Mouse (Mus musculus) hindbrain, postnatal 0 days (tissue): Measurements from ENCODE around the gene Klhdc2. TPM values are rescaled to one million over a fixed set of nuclear protein-coding genes. Genes with fewer than 3 reads are reported as not detected.

Experiments used
- ATAC-seq: fragments of 200-750 bp; cut with Nextera tagmentation; 2 replicates; pipeline ENCODE4 v1.8.0; 2017; ENCODE audit warnings: mild to moderate bottlenecking, moderate TSS enrichment, moderate library complexity
- DNase-seq: peaks from one replicate; pipeline ENCODE4 v3.0.0-alpha.2; 2015; ENCODE audit warnings: low spot score
- H3K27ac ChIP-seq: fragments of 300-500 bp; sonication (generic); 2 replicates; pipeline ENCODE4 v1.5.1; 2014; ENCODE audit warnings: mild to moderate bottlenecking
- H3K27me3 ChIP-seq: fragments of 300-500 bp; sonication (generic); 2 replicates; pipeline ENCODE4 v1.6.1; 2014; ENCODE audit warnings: low read length, mixed read lengths; ENCODE audit not compliant: insufficient read depth
- H3K36me3 ChIP-seq: fragments of 300-500 bp; sonication (generic); 2 replicates; pipeline ENCODE4 v1.6.1; 2014; ENCODE audit warnings: low read length, mixed read lengths; ENCODE audit not compliant: insufficient read depth
- H3K4me1 ChIP-seq: fragments of 300-500 bp; sonication (generic); 2 replicates; pipeline ENCODE4 v1.6.1; 2014; ENCODE audit warnings: antibody characterized with exemption, low read length, mixed read lengths; ENCODE audit not compliant: insufficient read depth
- H3K4me2 ChIP-seq: fragments of 300-500 bp; sonication (generic); 2 replicates; pipeline ENCODE4 v1.6.1; 2014; ENCODE audit warnings: low read depth, mild to moderate bottlenecking, low read length, moderate library complexity, mixed read lengths
- H3K4me3 ChIP-seq: fragments of 300-500 bp; sonication (generic); 2 replicates; pipeline ENCODE4 v1.5.1; 2014; ENCODE audit warnings: low read length
- H3K9ac ChIP-seq: fragments of 300-500 bp; sonication (generic); replicated peaks from 2 replicates; pipeline ENCODE4 v1.6.1; 2014; ENCODE audit warnings: mild to moderate bottlenecking, low read length, moderate library complexity, mixed read lengths
- H3K9me3 ChIP-seq: fragments of 300-500 bp; sonication (generic); 2 replicates; pipeline ENCODE4 v1.6.1; 2016; ENCODE audit warnings: low read length, mixed read lengths
- CTCF ChIP-seq: IDR thresholded peaks from 2 replicates; pipeline ENCODE4 v1.5.1; 2016; ENCODE audit warnings: antibody characterized with exemption, control low read depth, low read depth
- WGBS: fragments of 180-500 bp; shearing (Covaris S2); extraction: QIAGEN DNeasy Blood & Tissue Kit; methylation state at CpG from one replicate; pipeline ENCODE4 v1.1.7; 2014; 5-methylcytosine and 5-hydroxymethylcytosine counted together
- polyA plus RNA-seq: library from polyadenylated mRNA; unstranded; fragments of >200 nt; fragmentation: Nextera tagmentation; extraction: Ambion mirVana; gene quantifications from 2 replicates; pipeline ENCODE4 v1.2.1, GENCODE M21; 2015
- total RNA-seq: library from RNA; depleted of rRNA; stranded (reverse); fragments of >200 nt; gene quantifications from 2 replicates; pipeline ENCODE4 v1.2.3, GENCODE M21; 2014

The Klhdc2 gene
- total and polyA plus RNA-seq, 2 experiments from 2014 or later = 251 to 252 TPM

DNA sequence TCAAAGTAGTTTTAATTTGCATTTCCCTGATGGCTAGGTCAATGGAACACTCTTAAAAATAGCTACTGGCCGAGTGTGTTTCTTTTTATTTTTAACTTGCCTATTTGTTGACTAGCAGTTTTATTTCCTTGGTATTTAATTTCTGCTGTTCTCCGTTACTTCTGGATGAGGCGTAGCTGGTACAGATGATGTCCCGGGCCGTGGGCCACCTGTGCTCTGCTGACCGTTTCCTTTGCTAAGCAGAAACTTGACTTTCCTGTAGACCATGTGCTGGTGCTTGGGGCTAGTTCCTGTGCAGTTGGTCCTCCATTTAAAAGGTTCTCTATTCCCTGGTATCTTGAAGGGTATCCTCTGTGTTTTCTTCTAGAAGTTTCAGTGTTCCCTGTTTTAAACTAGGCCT, 4.1 kb upstream of the Klhdc2 start:
- H3K27ac ChIP-seq = no peak overlapping the region
- no peak overlapping the region for H3K9ac ChIP-seq
- ATAC-seq = no peak
- H3K9me3 ChIP-seq = no peaks in the 10 kb centered on the region
- H3K4me3 ChIP-seq = no peak overlapping the region
- DNase-seq = no peak
- no peaks in the 10 kb centered on the region for H3K36me3 ChIP-seq
- no peak overlapping the region for H3K4me2 ChIP-seq
- H3K27me3 ChIP-seq = no peaks in the 10 kb centered on the region
- peaks cover 3% of the 10 kb centered on the region for H3K4me1 ChIP-seq
- 92% methylated on average over 6 of the region's 6 CpGs for WGBS
- no peak for TF ChIP-seq CTCF

GRCm38 (mm10) chr12:69293815-69294214, 2.7 kb upstream of the Klhdc2 start:
- 52% methylated on average over 2 of the region's 2 CpGs for WGBS
- Histone ChIP-seq H3K4me1 (peaks cover 9% of the 10 kb centered on the region), H3K9ac (no peak overlapping the region), H3K9me3 (no peaks in the 10 kb centered on the region), H3K27ac (no peak overlapping the region), H3K4me2 (no peak overlapping the region), H3K36me3 (no peaks in the 10 kb centered on the region), H3K4me3 (no peak overlapping the region), H3K27me3 (no peaks in the 10 kb centered on the region)
- DNase-seq (no peak), ATAC-seq (no peak)
- TF ChIP-seq CTCF = no peak

- H3K4me1 ChIP-seq = peaks cover 10% of the 10 kb centered on the region
- WGBS = 86% methylated on average over 2 of the region's 2 CpGs
- H3K27me3 ChIP-seq = no peaks in the 10 kb centered on the region
- no peak overlapping the region for H3K4me2 ChIP-seq
- no peak overlapping the region for H3K4me3 ChIP-seq
- H3K9ac ChIP-seq = no peak overlapping the region
- H3K9me3 ChIP-seq = no peaks in the 10 kb centered on the region
- no peaks in the 10 kb centered on the region for H3K36me3 ChIP-seq
- H3K27ac ChIP-seq = no peak overlapping the region
- DNase-seq = no peak
- no peak for TF ChIP-seq CTCF
- no peak for ATAC-seq
Measured at GRCm38 (mm10) chr12:69294936-69295335, 1.5 kb upstream of the Klhdc2 start.

GRCm38 (mm10) chr12:69295651-69296050, 830 bp upstream of the Klhdc2 start:
- Histone ChIP-seq H3K36me3 (peaks cover 5% of the 10 kb centered on the region), H3K4me1 (peaks cover 10% of the 10 kb centered on the region), H3K4me2 (peak overlapping the region; percentile 68), H3K27ac (peak overlapping the region; percentile 97), H3K4me3 (peak overlapping the region; percentile 85), H3K9me3 (no peaks in the 10 kb centered on the region), H3K27me3 (no peaks in the 10 kb centered on the region), H3K9ac (peak overlapping the region; percentile 95; the same call in 1 of the 2 replicates)
- 71% methylated on average over 4 of the region's 4 CpGs for WGBS
- no peak for TF ChIP-seq CTCF
- DNase-seq = no peak
- ATAC-seq = no peak

DNA sequence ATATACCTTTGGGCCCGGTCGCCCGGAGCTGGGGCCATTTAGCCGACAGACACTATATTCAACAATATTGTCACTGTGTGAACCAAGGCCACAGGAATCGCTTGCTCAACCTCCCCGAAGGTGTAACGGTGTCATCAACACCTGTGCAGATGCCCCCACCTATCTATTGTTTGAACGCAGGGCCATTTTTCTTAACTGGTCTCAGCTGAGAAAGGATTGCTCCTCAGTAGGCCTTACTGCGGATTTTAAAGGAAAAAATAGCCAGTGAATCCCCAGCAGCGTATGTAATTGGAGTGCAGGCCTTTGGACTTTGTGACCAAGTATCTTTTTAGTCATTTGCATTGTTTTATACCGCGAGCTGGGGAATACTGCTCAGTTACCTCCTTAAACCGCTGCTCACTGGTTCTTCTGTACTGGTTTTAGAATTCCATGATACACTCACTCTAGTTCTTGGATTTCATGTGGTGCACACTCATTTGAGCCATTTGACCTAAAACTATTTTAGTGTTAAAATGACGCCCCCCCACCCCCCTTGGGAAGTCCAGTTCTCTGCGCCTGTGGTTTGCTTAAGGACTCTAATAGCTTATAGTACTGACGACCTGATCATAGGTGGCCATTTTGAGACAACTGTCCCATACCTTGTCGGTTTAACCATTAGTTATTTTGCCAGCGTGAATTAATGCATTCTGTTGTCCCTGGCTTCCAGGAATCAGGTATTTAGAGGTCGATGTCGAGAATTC, 1.1 kb downstream of the Klhdc2 start:
- no peak for TF ChIP-seq CTCF
- H3K9ac ChIP-seq = peak overlapping the region; percentile 95
- H3K4me3 ChIP-seq = peak overlapping the region; percentile 85
- no peaks in the 10 kb centered on the region for H3K9me3 ChIP-seq
- no peaks in the 10 kb centered on the region for H3K27me3 ChIP-seq
- H3K4me1 ChIP-seq = peaks cover 10% of the 10 kb centered on the region
- peaks cover 14% of the 10 kb centered on the region for H3K36me3 ChIP-seq
- WGBS = 18% methylated on average over 20 of the region's 20 CpGs
- peak overlapping the region; percentile 68 for H3K4me2 ChIP-seq
- peak overlapping the region; percentile 97 for H3K27ac ChIP-seq
- ATAC-seq (no peak), DNase-seq (peak; percentile 20)

GRCm38 (mm10) chr12:69298281-69298680, 1.8 kb downstream of the Klhdc2 start:
- Histone ChIP-seq H3K4me3 (peak overlapping the region; percentile 85), H3K4me1 (peaks cover 10% of the 10 kb centered on the region), H3K27me3 (no peaks in the 10 kb centered on the region), H3K4me2 (peak overlapping the region; percentile 68), H3K9me3 (no peaks in the 10 kb centered on the region), H3K9ac (no peak overlapping the region), H3K36me3 (peaks cover 19% of the 10 kb centered on the region), H3K27ac (no peak overlapping the region)
- DNase-seq (peak; percentile 9), ATAC-seq (no peak)
- TF ChIP-seq CTCF = no peak
- 84% methylated on average over 4 of the region's 4 CpGs for WGBS

GRCm38 (mm10) chr12:69299231-69299630, 2.8 kb downstream of the Klhdc2 start:
- Histone ChIP-seq H3K9me3 (no peaks in the 10 kb centered on the region), H3K4me2 (peak overlapping the region; percentile 25; the same call in 1 of the 2 replicates), H3K4me1 (peaks cover 10% of the 10 kb centered on the region), H3K27ac (no peak overlapping the region), H3K36me3 (peaks cover 25% of the 10 kb centered on the region), H3K4me3 (no peak overlapping the region), H3K9ac (no peak overlapping the region), H3K27me3 (no peaks in the 10 kb centered on the region)
- no peak for ATAC-seq
- WGBS = 68% methylated on average over 12 of the region's 12 CpGs
- no peak for TF ChIP-seq CTCF
- no peak for DNase-seq
